Mouse (Mus musculus) urinary bladder, postnatal 14 days (tissue): ENCODE results near the gene Klk1b24.
"Not testable (repeated sequence)": the region's sequence is repeated elsewhere in the genome, so short reads cannot be mapped to it uniquely, and the experiment has no call there.

Source experiments
- DNase-seq: peaks from one replicate; pipeline ENCODE4 v3.0.0; 2021; ENCODE audit warnings: low spot score

The Klk1b24 gene

DNA sequence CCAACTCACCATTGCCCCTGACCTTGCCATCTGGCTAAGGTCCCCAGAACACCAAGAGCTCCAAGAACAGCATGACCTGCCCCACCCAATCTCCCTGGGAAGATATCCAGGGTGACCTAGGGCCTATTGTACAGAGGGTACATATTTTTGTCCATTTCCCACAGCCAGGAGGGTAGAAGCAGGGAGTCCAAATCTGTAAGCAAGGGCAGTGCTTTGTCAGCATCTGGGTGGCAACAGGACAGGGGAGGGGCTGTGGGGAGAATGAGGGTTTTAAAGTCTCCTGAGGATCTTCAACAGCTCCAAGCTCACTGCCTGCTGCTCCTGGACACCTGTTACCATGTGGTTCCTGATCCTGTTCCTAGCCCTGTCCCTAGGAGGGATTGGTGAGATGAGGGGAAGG is at the start of gene Klk1b24:
TSS of gene Klk1b24 (plus strand) at position 301 of the 400 bp plus-strand sequence.
- not testable (repeated sequence) for DNase-seq

- no peak for DNase-seq
These were observed 8.6 kb upstream of the Klk1b24 start for GRCm38 (mm10) chr7:44179299-44180045.

GRCm38 (mm10) chr7:44186516-44186915 is 1.5 kb upstream of the Klk1b24 start:
- DNase-seq: not testable (repeated sequence)

DNA sequence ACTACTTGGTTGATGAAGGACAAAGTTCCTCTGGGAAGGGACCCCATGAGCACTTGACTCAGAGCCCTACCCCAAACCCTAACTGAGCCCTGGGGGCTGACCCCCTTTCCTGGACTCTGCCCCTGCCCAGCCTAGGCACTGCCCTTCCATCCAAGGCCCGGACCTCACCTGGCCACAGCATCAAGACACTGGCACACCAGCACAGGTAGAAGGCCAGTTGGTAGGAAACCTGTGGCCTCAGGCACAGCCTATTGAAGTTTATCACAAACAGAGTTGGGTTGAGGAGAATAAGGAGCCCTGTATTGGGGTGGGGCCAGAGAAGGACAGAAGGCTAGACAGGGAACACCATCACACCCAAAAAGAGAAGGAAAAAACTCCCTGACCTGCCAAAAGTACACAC is 5.4 kb downstream of the Klk1b24 start:
- not testable (repeated sequence) for DNase-seq

GRCm38 (mm10) chr7:44197891-44198290 is 9.9 kb downstream of the Klk1b24 start, which contains the start of gene Klk1b3:
Klk1b3 (plus strand) TSS chr7:44198191.
- DNase-seq: no peak

GRCm38 (mm10) chr7:44207135-44207534 is 19.1 kb downstream of the Klk1b24 start, which contains the start of gene Klk1b4:
Klk1b4 (plus strand) TSS chr7:44207435.
- DNase-seq: not testable (repeated sequence)

- DNase-seq: no peak
These were observed 20.3 kb downstream of the Klk1b24 start for GRCm38 (mm10) chr7:44208307-44208706.

DNA sequence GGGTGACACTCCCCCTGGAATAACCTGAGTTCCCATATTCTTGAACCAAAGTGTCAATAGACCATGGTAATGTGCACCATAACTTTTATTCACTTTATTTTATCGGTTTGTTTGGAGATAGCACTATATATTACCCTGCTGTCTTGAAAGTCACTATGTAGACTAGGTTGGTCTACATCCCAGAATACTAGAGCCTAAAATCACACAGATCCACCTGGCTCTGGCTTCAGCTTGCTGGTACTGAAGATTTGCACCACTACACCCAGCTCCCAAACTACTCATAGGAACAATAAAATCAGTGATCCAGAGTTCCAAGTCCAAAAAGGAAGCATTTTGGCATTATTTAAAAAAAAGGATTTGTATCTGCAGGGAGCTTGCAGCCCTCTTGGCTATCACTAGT is 27.6 kb downstream of the Klk1b24 start, which contains the start of gene Klk1b5:
TSS of gene Klk1b5 (plus strand) at position 301 of the 400 bp plus-strand sequence.
- DNase-seq: no peak

DNA sequence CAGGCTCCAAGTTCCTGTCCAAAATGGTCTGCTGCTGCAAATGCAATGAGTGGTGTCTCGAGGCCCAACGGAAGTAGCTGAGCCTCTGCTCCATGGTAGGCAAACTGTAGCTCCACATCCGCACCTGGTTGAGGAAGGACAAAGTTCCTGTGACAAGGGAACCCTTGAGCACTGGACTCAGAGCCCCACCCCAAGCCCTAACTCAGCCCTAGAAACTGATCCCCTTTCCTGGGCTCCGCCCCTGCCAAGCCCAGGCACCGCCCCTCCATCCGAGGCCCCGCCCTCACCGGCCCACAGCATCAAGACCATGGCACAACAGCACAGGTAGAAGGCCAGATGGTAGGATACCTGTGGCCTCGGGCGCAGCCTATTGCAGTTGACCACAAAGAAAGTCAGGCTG is 33.6 kb downstream of the Klk1b24 start:
- DNase-seq: not testable (repeated sequence)

DNA sequence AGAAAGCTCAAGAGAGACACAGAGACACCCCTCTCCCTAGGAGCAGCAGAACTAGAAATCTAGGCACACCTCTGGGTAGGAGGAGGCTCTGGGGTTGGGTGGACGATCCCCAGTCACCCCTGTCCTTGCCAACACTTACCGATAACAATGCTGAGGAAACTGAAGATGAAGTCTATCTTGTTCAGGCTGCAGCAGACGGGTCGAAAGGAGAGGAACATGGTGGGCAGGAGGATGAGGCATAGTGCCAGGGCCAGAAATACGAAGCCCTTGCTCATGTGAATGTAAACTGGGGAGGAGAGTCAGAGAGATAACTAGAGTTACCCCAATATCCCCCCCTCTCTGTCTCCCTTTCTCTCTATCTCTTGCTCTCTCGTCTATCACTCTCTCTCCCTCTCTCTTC is 34.3 kb downstream of the Klk1b24 start:
- not testable (repeated sequence) for DNase-seq

DNA sequence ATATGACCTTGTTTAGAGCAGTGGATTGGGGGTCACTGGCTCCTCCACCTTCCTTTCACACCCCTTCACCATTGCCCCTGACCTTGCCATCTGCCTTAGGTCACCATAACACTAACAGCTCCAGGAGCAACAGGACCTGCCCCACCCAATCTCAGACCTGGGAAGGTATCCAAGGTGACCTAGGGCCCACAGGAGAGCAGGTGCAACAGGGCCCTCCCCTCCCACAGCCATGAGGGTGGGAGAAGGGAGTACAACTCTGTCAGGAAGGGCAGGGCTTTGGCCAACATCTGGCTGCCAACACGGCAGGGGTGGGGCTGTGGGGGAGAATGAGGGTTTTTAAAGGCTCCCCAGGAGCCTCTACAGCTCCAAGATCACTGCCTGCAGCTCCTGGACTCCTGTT is 37.0 kb downstream of the Klk1b24 start, which contains the start of gene Klk1:
TSS of gene Klk1 (plus strand) at position 285 of the 400 bp plus-strand sequence.
- DNase-seq: no peak

GRCm38 (mm10) chr7:44235909-44236308 is 47.9 kb downstream of the Klk1b24 start, which contains the start of gene Gm36864:
Gm36864 (plus strand) TSS chr7:44236177.
- no peak for DNase-seq

DNA sequence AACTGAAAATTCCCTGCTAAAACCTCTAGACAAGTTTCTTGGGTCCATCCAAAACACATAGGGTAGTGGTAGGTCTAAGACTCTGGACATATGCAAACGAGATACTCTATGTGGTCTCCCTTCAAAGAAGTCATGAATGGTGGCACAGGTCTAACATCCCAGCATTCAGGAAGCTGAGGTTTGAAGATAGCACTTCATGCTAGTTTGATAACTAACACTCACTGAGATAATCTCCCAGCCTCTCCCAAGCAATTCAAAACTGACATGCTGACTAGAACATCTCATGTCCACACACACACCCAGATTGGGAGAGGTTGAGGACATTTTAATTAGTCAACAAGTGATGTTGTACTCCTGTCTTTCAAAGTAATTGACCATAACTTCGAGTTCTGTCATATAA is 51.9 kb downstream of the Klk1b24 start:
- DNase-seq: no peak

DNA sequence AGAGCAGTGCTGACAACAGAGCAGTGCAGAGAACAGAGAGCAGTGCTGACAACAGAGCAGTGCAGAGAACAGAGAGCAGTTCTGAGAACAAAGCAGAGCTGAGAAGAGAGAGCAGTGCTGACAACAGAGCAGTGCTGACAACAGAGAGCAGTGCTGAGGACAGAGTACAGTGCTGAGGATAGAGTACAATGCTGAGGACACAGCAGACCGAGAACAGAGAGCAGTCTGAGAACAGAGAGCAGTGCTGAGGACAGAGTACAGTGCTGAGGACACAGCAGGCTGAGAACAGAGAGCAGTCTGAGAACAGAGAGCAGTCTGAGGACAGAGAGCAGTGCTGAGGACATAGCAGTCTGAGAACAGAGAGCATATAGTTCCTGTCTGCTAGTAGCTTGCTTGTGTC is 52.7 kb downstream of the Klk1b24 start:
- no peak for DNase-seq

- DNase-seq: no peak
These were observed 53.1 kb downstream of the Klk1b24 start for GRCm38 (mm10) chr7:44241163-44241562.
